Mouse (Mus musculus) liver, adult 2 months (tissue): ENCODE results near the gene Sycn. TPM values are rescaled to one million over a fixed set of nuclear protein-coding genes. Genes with fewer than 3 reads are reported as not detected.
"Not testable (repeated sequence)": the region's sequence is repeated elsewhere in the genome, so short reads cannot be mapped to it uniquely, and the experiment has no call there.

Experiments
- DNase-seq: peaks from one replicate; pipeline ENCODE4 v3.0.0-alpha.2; 2011; ENCODE audit warnings: low read depth, low spot score; ENCODE audit errors: extremely low read depth
- H3K27ac ChIP-seq: fragments of 200-500 bp; replicated peaks from 2 replicates; pipeline ENCODE4 v1.5.1; 2012; ENCODE audit warnings: low read depth, mild to moderate bottlenecking, control low read depth, inconsistent platforms, low read length; ENCODE audit not compliant: insufficient read depth
- H3K27me3 ChIP-seq: fragments of 200-500 bp; 2 replicates; pipeline ENCODE4 v1.6.1; 2012; ENCODE audit warnings: mild to moderate bottlenecking, moderate library complexity, low read length, inconsistent platforms; ENCODE audit not compliant: control insufficient read depth, insufficient read depth
- H3K36me3 ChIP-seq: fragments of 200-500 bp; 2 replicates; pipeline ENCODE4 v1.6.1; 2012; ENCODE audit warnings: low read length, inconsistent platforms; ENCODE audit not compliant: control insufficient read depth, insufficient read depth
- H3K4me1 ChIP-seq: fragments of 200-500 bp; 2 replicates; pipeline ENCODE4 v1.6.1; 2011; ENCODE audit warnings: low read length; ENCODE audit not compliant: control insufficient read depth, insufficient read depth
- H3K4me3 ChIP-seq: fragments of 200-500 bp; 2 replicates; pipeline ENCODE4 v1.5.1; 2011; ENCODE audit warnings: low read depth, mild to moderate bottlenecking, control low read depth, low read length, moderate library complexity; ENCODE audit not compliant: insufficient read depth
- H3K79me2 ChIP-seq: fragments of 200-500 bp; 2 replicates; pipeline ENCODE4 v1.6.1; 2012; ENCODE audit warnings: inconsistent platforms, mild to moderate bottlenecking, low read length, moderate library complexity; ENCODE audit not compliant: control insufficient read depth, insufficient read depth
- H3K9ac ChIP-seq: fragments of 200-500 bp; 2 replicates; pipeline ENCODE4 v1.6.1; 2012; ENCODE audit warnings: low read depth, mild to moderate bottlenecking, control low read depth, inconsistent platforms, low read length
- CTCF ChIP-seq: fragments of 200-500 bp; IDR thresholded peaks from 2 replicates; pipeline ENCODE4 v1.5.1; 2011; ENCODE audit warnings: low read depth, low read length, control low read depth
- POLR2A ChIP-seq: fragments of 200-500 bp; IDR thresholded peaks from 2 replicates; pipeline ENCODE4 v1.6.1; 2011; ENCODE audit warnings: low read length, control low read depth; ENCODE audit not compliant: insufficient read depth; ENCODE audit errors: extremely low read depth
- WGBS: fragments of 180-500 bp; shearing (Covaris S2); methylation state at CpG from one replicate; pipeline ENCODE4 v1.1.7; 2018; 5-methylcytosine and 5-hydroxymethylcytosine counted together
- polyA plus RNA-seq: library from polyadenylated mRNA; depleted of rRNA; stranded (reverse); fragments of >200 nt; gene quantifications from 2 replicates; pipeline ENCODE4 v1.2.3, GENCODE M21; 2012; rRNA removed
- total RNA-seq: library from RNA; depleted of rRNA; stranded (reverse); fragments of >200 nt; gene quantifications from 2 replicates; pipeline ENCODE4 v1.2.3, GENCODE M21; 2014; rRNA removed

The Sycn gene
- total RNA-seq (8.7 and 16.4 TPM in 2 replicates), polyA plus RNA-seq (1.4 and 1.6 TPM in 2 replicates)

DNA sequence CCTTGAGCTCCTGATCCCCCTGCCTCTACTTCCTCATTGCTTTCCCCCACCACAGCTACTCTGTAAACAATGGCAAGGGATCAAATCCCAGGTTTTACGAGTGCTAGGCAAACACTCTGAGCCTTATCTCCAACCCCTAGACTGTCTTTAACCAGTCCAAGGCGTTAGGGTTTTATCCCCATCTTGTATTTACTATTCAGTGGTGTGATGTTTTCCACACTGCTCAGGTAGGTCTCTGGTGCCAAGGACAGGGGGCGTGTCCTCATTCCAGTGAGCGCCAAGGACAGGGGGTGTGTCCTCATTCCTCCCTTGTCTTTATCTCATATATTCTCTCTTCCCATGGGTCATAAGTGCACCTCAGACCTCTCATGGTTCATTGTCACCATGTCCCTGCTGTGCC lies at the start of gene Sycn:
Sycn (plus strand) TSS at position 360 of the 400 bp plus-strand sequence.
- DNase-seq = no peak
- Histone ChIP-seq H3K36me3 (no peaks in the 10 kb centered on the region), H3K9ac (no peak within 1 kb of the TSS), H3K27ac (no peak within 1 kb of the TSS), H3K4me3 (no peak within 1 kb of the TSS), H3K4me1 (peaks cover 2% of the 10 kb centered on the region; the same call in 1 of the 2 replicates), H3K27me3 (no peaks in the 10 kb centered on the region), H3K79me2 (no peaks in the 10 kb centered on the region)
- 32% methylated on average over 4 of the region's 4 CpGs for WGBS
- TF ChIP-seq POLR2A (no peak), CTCF (no peak)

DNA sequence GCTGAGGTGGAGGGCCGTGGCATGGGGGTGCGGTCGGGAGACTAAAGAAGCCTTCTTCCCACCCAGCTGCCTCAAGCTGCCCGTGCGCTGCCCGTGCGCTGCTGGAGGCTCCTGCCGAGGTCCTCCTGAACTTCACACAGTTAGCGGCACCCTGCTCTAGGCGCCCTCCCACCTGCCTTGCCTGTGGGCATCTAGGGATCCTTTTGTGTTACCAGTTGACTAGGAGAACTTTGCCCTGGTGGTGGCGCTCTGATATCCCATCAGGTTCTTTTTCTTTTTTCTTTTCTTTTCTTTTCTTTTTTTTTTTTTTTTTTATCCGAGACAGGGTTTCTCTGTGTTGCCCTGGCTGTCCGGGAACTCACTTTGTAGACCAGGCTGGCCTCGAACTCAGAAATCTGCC lies 49.8 kb upstream of the Sycn start:
- no peak for DNase-seq
- H3K36me3 ChIP-seq = no peaks in the 10 kb centered on the region
- no peaks in the 10 kb centered on the region; the same call in 1 of the 2 replicates for H3K27me3 ChIP-seq
- H3K9ac ChIP-seq = no peak overlapping the region
- WGBS = 36% methylated on average over 14 of the region's 14 CpGs
- no peak overlapping the region for H3K4me3 ChIP-seq
- H3K27ac ChIP-seq = no peak overlapping the region
- no peaks in the 10 kb centered on the region for H3K79me2 ChIP-seq
- no peaks in the 10 kb centered on the region for H3K4me1 ChIP-seq
- TF ChIP-seq POLR2A = no peak
- TF ChIP-seq CTCF = no peak

DNA sequence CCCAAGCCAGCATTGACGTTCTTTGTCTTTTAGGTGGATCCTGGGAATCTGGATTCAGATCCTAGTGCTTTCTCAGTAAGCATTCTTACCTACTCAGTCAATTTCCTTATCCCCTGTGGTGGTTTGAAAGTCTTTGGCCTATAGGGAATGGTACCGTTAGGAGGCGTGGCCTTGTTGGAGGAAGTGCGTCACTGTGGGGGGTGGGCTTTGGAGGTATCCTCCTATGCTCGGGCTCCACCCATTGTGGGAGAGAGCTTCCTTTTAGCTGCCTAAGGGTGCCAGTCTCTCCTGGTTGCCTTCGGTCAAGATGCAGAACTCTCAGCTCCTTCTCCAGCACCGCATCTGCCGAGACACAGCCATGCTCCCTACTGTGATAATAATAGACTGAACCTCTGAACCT lies 48.4 kb upstream of the Sycn start:
- Histone ChIP-seq H3K4me3 (no peak overlapping the region), H3K4me1 (no peaks in the 10 kb centered on the region), H3K79me2 (no peaks in the 10 kb centered on the region), H3K9ac (no peak overlapping the region), H3K27me3 (no peaks in the 10 kb centered on the region; the same call in 1 of the 2 replicates), H3K36me3 (no peaks in the 10 kb centered on the region), H3K27ac (no peak overlapping the region)
- DNase-seq = no peak
- TF ChIP-seq CTCF = no peak
- TF ChIP-seq POLR2A = no peak
- WGBS = 95% methylated on average over 8 of the region's 8 CpGs

DNA sequence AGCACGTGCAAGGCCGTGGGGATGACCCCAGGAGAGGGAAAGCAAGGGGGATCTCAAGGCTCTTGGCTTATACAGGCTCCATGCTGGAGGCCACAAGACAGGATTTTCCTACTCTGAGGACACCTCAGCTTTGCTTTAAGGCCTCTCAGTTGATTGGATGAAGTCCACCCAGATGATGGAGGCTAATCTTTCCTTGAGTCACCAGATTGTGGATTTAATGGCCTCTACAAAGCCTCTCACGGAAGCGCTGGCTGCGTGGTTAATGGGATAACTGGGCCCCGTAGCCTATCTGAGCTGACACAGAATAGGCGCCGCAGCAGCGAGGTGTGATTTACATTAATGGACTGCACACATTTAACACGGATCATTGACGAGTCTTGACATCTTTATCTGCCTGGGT lies 45.3 kb upstream of the Sycn start:
- 81% methylated on average over 11 of the region's 11 CpGs for WGBS
- no peaks in the 10 kb centered on the region for H3K36me3 ChIP-seq
- TF ChIP-seq CTCF = no peak
- TF ChIP-seq POLR2A = no peak
- no peaks in the 10 kb centered on the region for H3K4me1 ChIP-seq
- H3K9ac ChIP-seq = no peak overlapping the region
- no peak overlapping the region for H3K27ac ChIP-seq
- H3K27me3 ChIP-seq = no peaks in the 10 kb centered on the region
- no peaks in the 10 kb centered on the region for H3K79me2 ChIP-seq
- DNase-seq = no peak
- no peak overlapping the region for H3K4me3 ChIP-seq

DNA sequence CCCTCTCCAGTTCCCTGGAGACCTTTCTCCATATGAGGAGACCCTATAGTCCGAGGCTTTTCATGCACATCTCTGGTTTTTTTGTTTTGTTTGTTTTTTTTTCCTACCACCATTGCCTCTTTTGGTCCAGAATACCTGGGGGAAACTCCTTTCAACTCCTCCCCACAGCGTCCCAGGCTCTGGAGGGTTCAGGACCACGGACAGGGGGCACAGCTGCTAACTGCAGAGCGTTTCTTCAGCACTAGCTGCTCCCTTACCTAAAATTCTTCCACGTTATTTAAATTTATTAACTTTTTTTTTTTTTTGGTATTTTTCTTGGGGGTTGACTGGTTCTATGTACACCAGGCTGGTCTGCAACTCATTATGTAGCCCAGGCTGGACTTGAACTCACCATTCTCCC lies 35.1 kb upstream of the Sycn start:
- Histone ChIP-seq H3K4me3 (no peak overlapping the region), H3K36me3 (no peaks in the 10 kb centered on the region), H3K79me2 (no peaks in the 10 kb centered on the region), H3K4me1 (peaks cover 1% of the 10 kb centered on the region; the same call in 1 of the 2 replicates), H3K9ac (no peak overlapping the region), H3K27me3 (no peaks in the 10 kb centered on the region), H3K27ac (no peak overlapping the region)
- TF ChIP-seq CTCF (no peak), POLR2A (no peak)
- WGBS = 7% methylated on average over 5 of the region's 5 CpGs
- no peak for DNase-seq

DNA sequence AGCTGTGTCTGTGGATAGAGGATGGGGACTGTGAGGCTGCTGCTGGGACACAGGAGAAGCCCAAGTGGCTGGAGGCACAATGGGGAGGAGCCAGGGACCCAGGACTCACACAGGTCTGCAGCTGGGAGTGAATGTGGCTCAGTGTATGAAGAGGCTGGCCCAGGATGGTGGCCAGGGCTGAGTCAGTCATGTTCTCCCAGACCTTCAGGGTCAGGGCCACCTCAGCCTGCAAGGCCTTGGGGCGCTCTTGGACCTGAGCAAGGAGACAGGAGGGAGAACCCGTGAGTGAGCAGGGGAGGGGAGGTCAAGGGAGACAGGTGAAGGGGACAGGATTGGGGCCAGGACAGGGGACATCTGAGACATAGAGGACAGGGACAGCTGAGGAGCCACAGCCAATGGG lies 31.6 kb upstream of the Sycn start:
- not testable (repeated sequence) for DNase-seq, H3K27me3 ChIP-seq, H3K4me1 ChIP-seq, H3K36me3 ChIP-seq, H3K9ac ChIP-seq, H3K4me3 ChIP-seq, H3K79me2 ChIP-seq, H3K27ac ChIP-seq
- WGBS = 78% methylated on average over 2 of the region's 2 CpGs

DNA sequence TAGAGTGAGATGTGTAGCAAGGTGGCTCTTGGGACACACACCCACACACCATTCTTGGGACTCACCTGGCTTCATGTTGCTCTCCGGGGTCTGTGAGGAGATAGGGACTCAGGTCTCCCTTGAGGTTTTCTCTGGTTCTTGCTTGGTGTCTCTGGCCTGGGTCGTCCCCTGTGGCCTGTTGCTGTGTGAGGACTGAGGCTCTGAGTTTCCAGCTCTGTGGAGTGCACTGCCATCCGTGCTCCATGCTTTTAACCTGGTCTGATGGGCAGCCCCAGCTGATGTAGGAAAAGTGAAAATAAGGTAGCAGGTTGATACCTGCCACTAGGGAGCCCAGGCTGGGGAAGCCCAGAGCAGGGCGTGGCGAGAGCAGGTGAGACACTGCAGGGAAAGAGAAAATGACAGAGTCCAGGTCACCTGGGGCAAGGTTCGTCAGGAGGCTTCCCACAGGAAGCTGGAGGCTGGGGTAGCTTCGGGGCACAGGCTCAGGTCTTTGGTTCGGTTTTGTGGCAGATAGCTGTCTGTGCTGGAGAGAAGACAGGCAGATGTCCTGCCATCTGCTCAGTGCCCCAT lies 30.2 kb upstream of the Sycn start, which contains the start of gene Ifnl2:
Ifnl2 (minus strand) TSS at position 51 of the 570 bp plus-strand sequence.
- not testable (repeated sequence) for H3K27ac ChIP-seq, H3K27me3 ChIP-seq, H3K36me3 ChIP-seq, H3K4me1 ChIP-seq, H3K4me3 ChIP-seq, H3K9ac ChIP-seq, DNase-seq, H3K79me2 ChIP-seq
- 57% methylated on average over 8 of the region's 8 CpGs for WGBS
